Mouse (Mus musculus) CH12.LX (cell line): ENCODE data around the gene Kif1c.

Source experiments
- CTCF ChIP-seq, 2 experiments: IDR thresholded peaks in 1 of 2; conservative IDR thresholded peaks in 1 of 2; 2 replicates each; pipeline ENCODE4 v1.5.1; 2011 to 2012; ENCODE audit warnings: low read depth in 2 of 2, low read length in 2 of 2, improper control_type of control experiment in 1 of 2, inconsistent platforms in 1 of 2, mild to moderate bottlenecking in 1 of 2, moderate library complexity in 1 of 2
- POLR2A ChIP-seq: IDR thresholded peaks from 2 replicates; pipeline ENCODE4 v1.6.1; 2011; ENCODE audit warnings: low read depth, mild to moderate bottlenecking, improper control_type of control experiment, low read length
- POLR2AphosphoS2 ChIP-seq: IDR thresholded peaks from 2 replicates; pipeline ENCODE4 v1.6.1; 2011; ENCODE audit warnings: low read depth, low read length, improper control_type of control experiment
- TCF12 ChIP-seq: IDR thresholded peaks from 2 replicates; pipeline ENCODE4 v1.6.1; 2014; ENCODE audit warnings: low read depth, mild to moderate bottlenecking, inconsistent platforms, low read length, improper control_type of control experiment
- ZC3H11A ChIP-seq: IDR thresholded peaks from 2 replicates; pipeline ENCODE4 v1.6.1; 2012; ENCODE audit warnings: low read depth, mild to moderate bottlenecking, inconsistent platforms, low read length, improper control_type of control experiment

DNA sequence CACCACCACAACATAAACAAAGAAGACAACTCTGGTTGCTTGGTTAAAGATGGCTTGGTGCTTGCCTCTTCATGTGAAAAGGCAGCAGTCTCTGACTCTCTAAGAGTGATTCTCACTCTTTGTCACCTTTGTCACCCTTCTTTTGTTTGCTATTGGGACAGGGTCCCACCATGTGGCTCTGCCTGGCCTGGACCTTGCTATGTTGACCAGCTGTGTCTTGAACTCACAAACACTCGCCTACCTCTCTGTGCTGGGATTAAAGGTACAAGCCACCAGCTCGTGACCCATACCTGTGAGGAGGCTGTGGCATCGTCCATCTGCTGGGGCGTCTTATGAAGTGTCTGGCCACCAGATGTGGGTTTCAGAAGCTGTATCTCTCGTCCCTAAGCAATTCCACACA lies 32.9 kb downstream of the Kif1c start:
- TF ChIP-seq POLR2A (no peak), POLR2AphosphoS2 (no peak), CTCF (conservative IDR thresholded peaks at IDR 0.05 in 1 of 2, IDR thresholded peaks at IDR 0.05 in 1 of 2; ENCODE audit: low read depth in 2 of 2, low read length in 2 of 2) (no peak), TCF12 (no peak), ZC3H11A (no peak)
